8 mouse cellular contexts compared by ENCODE assay signal in genomic region chr2:32966689-32967631, GRCm38 (mm10). TPM values are rescaled to one million over a fixed set of nuclear protein-coding genes. Genes with fewer than 3 reads are reported as not detected.
DNase-seq lines count a peak whose midpoint lies in the region; ATAC-seq and TF ChIP-seq lines count a peak whose summit lies in the region.

No protein-coding gene starts in this region.

- WGBS in embryonic facial prominence, embryonic 14.5 days: 1% methylated on average over 49 of the region's 55 CpGs
- under 1% methylated on average over 55 of the region's 55 CpGs for WGBS in heart, adult 2 months
- under 1% methylated on average over 55 of the region's 55 CpGs for WGBS in limb, embryonic 15.5 days
- under 1% methylated on average over 55 of the region's 55 CpGs for WGBS in midbrain, postnatal 0 days

- H3K27me3 ChIP-seq in embryonic facial prominence, embryonic 14.5 days (replicated peaks; ENCODE audit: control insufficient read depth, insufficient read depth, low read length): no peaks in the 10 kb centered on the region
- no peaks in the 10 kb centered on the region for H3K27me3 ChIP-seq in heart, adult 2 months (ENCODE audit: control insufficient read depth, insufficient read depth, low read length)
- no peaks in the 10 kb centered on the region for H3K27me3 ChIP-seq in limb, embryonic 15.5 days
- H3K27me3 ChIP-seq in midbrain, postnatal 0 days (ENCODE audit: insufficient read depth, low read length): no peaks in the 10 kb centered on the region

- H3K4me1 ChIP-seq in embryonic facial prominence, embryonic 14.5 days (ENCODE audit: control insufficient read depth, insufficient read depth, low read length): peaks cover 18% of the 10 kb centered on the region
- H3K4me1 ChIP-seq in heart, adult 2 months (ENCODE audit: control insufficient read depth, insufficient read depth, low read length): peaks cover 19% of the 10 kb centered on the region
- peaks cover 41% of the 10 kb centered on the region for H3K4me1 ChIP-seq in limb, embryonic 15.5 days
- 0 out of 2 replicates have a peak, but pooled peaks cover 3% of the 10 kb centered on the region for H3K4me1 ChIP-seq in midbrain, postnatal 0 days (ENCODE audit: insufficient read depth, low read length)

- H3K4me2 ChIP-seq in embryonic facial prominence, embryonic 14.5 days (ENCODE audit: low read depth, low read length): peak overlapping the region; percentile 93
- H3K4me2 ChIP-seq in limb, embryonic 15.5 days: peak overlapping the region; percentile 90
- peak overlapping the region; percentile 87 for H3K4me2 ChIP-seq in midbrain, postnatal 0 days (ENCODE audit: low read depth, low read length, poor library complexity, severe bottlenecking)

- H3K36me3 ChIP-seq in embryonic facial prominence, embryonic 14.5 days (ENCODE audit: control insufficient read depth, insufficient read depth, low read length): peaks cover 24% of the 10 kb centered on the region
- H3K36me3 ChIP-seq in heart, adult 2 months (ENCODE audit: control insufficient read depth, insufficient read depth, low read length): no peaks in the 10 kb centered on the region
- H3K36me3 ChIP-seq in limb, embryonic 15.5 days: peaks cover 27% of the 10 kb centered on the region
- peaks cover 8% of the 10 kb centered on the region; the same call in 1 of the 2 replicates for H3K36me3 ChIP-seq in midbrain, postnatal 0 days (ENCODE audit: insufficient read depth, low read length)

- TF ChIP-seq EP300 in heart, adult 2 months (IDR thresholded peaks at IDR 0.05; ENCODE audit: insufficient read depth, low read depth, low read length): peak; percentile 57; the same call in 1 of the 2 replicates

- H3K9ac ChIP-seq in embryonic facial prominence, embryonic 14.5 days (ENCODE audit: low read depth, low read length): peak overlapping the region; percentile 84
- H3K9ac ChIP-seq in heart, adult 2 months (ENCODE audit: low read depth, low read length): peak overlapping the region; percentile 91
- H3K9ac ChIP-seq in limb, embryonic 15.5 days: peak overlapping the region; percentile 80
- peak overlapping the region; percentile 59 for H3K9ac ChIP-seq in midbrain, postnatal 0 days (replicated peaks; ENCODE audit: low read length, poor library complexity, severe bottlenecking)

- peak overlapping the region; percentile 98 for H3K27ac ChIP-seq in embryonic facial prominence, embryonic 14.5 days (replicated peaks; ENCODE audit: low read depth, low read length)
- H3K27ac ChIP-seq in heart, adult 2 months: peak overlapping the region; percentile 100
- peak overlapping the region; percentile 98 for H3K27ac ChIP-seq in limb, embryonic 15.5 days
- H3K27ac ChIP-seq in midbrain, postnatal 0 days (ENCODE audit: low read depth, low read length): peak overlapping the region; percentile 91

- peak; percentile 94 for DNase-seq in 416B (ENCODE audit: low read depth)
- peak; percentile 47 to 64 for DNase-seq in adrenal gland, postnatal 4 days (ENCODE audit: low spot score in 2 of 2)
- peak; percentile 94 for DNase-seq in embryonic facial prominence, embryonic 14.5 days (ENCODE audit: low spot score)
- DNase-seq in heart, adult 2 months: peak; percentile 91 to 93
- peak; percentile 86 to 87 for DNase-seq in kidney, adult 8-10 months
- DNase-seq in midbrain, postnatal 0 days (ENCODE audit: low spot score): peak; percentile 96
- peak; percentile 72 to 89 for DNase-seq in spleen, postnatal 10 days (ENCODE audit: low spot score in 2 of 2)

- intact Hi-C loops in heart, adult 2 months (cut with DNase I): no loop called here

- peak overlapping the region; percentile 70 for H3K4me3 ChIP-seq in embryonic facial prominence, embryonic 14.5 days (ENCODE audit: low read depth, low read length)
- H3K4me3 ChIP-seq in heart, adult 2 months: peak overlapping the region; percentile 70
- H3K4me3 ChIP-seq in limb, embryonic 15.5 days: peak overlapping the region; percentile 60
- peak overlapping the region; percentile 46 for H3K4me3 ChIP-seq in midbrain, postnatal 0 days (ENCODE audit: low read depth, low read length)

- no peaks in the 10 kb centered on the region for H3K9me3 ChIP-seq in embryonic facial prominence, embryonic 14.5 days (ENCODE audit: control insufficient read depth, low read length)
- H3K9me3 ChIP-seq in limb, embryonic 15.5 days: no peaks in the 10 kb centered on the region
- no peaks in the 10 kb centered on the region for H3K9me3 ChIP-seq in midbrain, postnatal 0 days (ENCODE audit: low read length)

- H3K79me2 ChIP-seq in heart, adult 2 months (replicated peaks; ENCODE audit: control insufficient read depth, insufficient read depth, low read length): no peaks in the 10 kb centered on the region

- peak; percentile 85 for ATAC-seq in embryonic facial prominence, embryonic 14.5 days (ENCODE audit: low read depth)
- peak; percentile 74 for ATAC-seq in limb, embryonic 15.5 days (ENCODE audit: insufficient number of reproducible peaks, low FRiP score, low TSS enrichment, low read depth)
- ATAC-seq in midbrain, postnatal 0 days (ENCODE audit: low FRiP score): peak; percentile 92

- peak; percentile 98 for TF ChIP-seq POLR2A in heart, adult 2 months (IDR thresholded peaks at IDR 0.05; ENCODE audit: insufficient read depth, low read depth, low read length)

- peak; percentile 72 for TF ChIP-seq CTCF in heart, adult 2 months (IDR thresholded peaks at IDR 0.05)
- TF ChIP-seq CTCF in midbrain, postnatal 0 days (IDR thresholded peaks at IDR 0.05): peak; percentile 74

RNA-seq across cellular contexts. Expression of gene Lrsam1, which starts 5.5 kb away (rescaled TPM):
- 10 to 100 TPM; 23.7 to 26.5 TPM for total RNA-seq in adrenal gland, postnatal 4 days (2021)
- polyA plus RNA-seq in embryonic facial prominence, embryonic 14.5 days (2014; fragmentation: Nextera tagmentation; extraction: Ambion mirVana): 9.2 and 10.9 TPM in 2 replicates
- total RNA-seq in heart, adult 2 months (2021): 10 to 100 TPM; 12.6 to 16.3 TPM
- 11.4 and 14.8 TPM in 2 replicates for polyA plus RNA-seq in heart, adult 2 months (2012; rRNA removed)
- polyA plus RNA-seq in limb, embryonic 15.5 days (2015; fragmentation: Nextera tagmentation; extraction: Ambion mirVana): 11.3 and 12.0 TPM in 2 replicates
- total RNA-seq in midbrain, postnatal 0 days (2014; rRNA removed): 31.4 and 37.3 TPM in 2 replicates
- polyA plus RNA-seq in midbrain, postnatal 0 days (2015; fragmentation: Nextera tagmentation; extraction: Ambion mirVana): 25.3 and 26.2 TPM in 2 replicates

RNA-seq across cellular contexts. Expression of gene Rpl12, which starts 5.6 kb away (rescaled TPM):
- 100 to 1,000 TPM; 274 to 283 TPM for total RNA-seq in adrenal gland, postnatal 4 days (2021)
- polyA plus RNA-seq in embryonic facial prominence, embryonic 14.5 days (2014; fragmentation: Nextera tagmentation; extraction: Ambion mirVana): 224 and 237 TPM in 2 replicates
- 10 to 100 TPM; 60.6 to 64.0 TPM for total RNA-seq in heart, adult 2 months (2021)
- 150 and 174 TPM in 2 replicates for polyA plus RNA-seq in heart, adult 2 months (2012; rRNA removed)
- polyA plus RNA-seq in limb, embryonic 15.5 days (2015; fragmentation: Nextera tagmentation; extraction: Ambion mirVana): 154 and 176 TPM in 2 replicates
- total RNA-seq in midbrain, postnatal 0 days (2014; rRNA removed): 173 and 196 TPM in 2 replicates
- 102 and 107 TPM in 2 replicates for polyA plus RNA-seq in midbrain, postnatal 0 days (2015; fragmentation: Nextera tagmentation; extraction: Ambion mirVana)

RNA-seq across cellular contexts. Expression of gene Slc2a8, which starts 14.9 kb away (rescaled TPM):
- 10 to 100 TPM; 19.7 to 20.4 TPM for total RNA-seq in adrenal gland, postnatal 4 days (2021)
- polyA plus RNA-seq in embryonic facial prominence, embryonic 14.5 days (2014; fragmentation: Nextera tagmentation; extraction: Ambion mirVana): 12.2 and 15.7 TPM in 2 replicates
- total RNA-seq in heart, adult 2 months (2021): 10 to 100 TPM; 12.8 to 16.6 TPM
- 25.2 and 35.7 TPM in 2 replicates for polyA plus RNA-seq in heart, adult 2 months (2012; rRNA removed)
- polyA plus RNA-seq in limb, embryonic 15.5 days (2015; fragmentation: Nextera tagmentation; extraction: Ambion mirVana): 22.1 and 22.4 TPM in 2 replicates
- total RNA-seq in midbrain, postnatal 0 days (2014; rRNA removed): 34.6 and 36.0 TPM in 2 replicates
- polyA plus RNA-seq in midbrain, postnatal 0 days (2015; fragmentation: Nextera tagmentation; extraction: Ambion mirVana): 30.7 and 34.8 TPM in 2 replicates

Comparison
In these comparisons a context has a peak if more than half of its experiments do, and no peak if none do; other contexts are left out.
1. Peak in every context shown above with its lines: DNase-seq, ATAC-seq, H3K4me3 ChIP-seq and H3K27ac ChIP-seq.